Mouse (Mus musculus) kidney, embryonic 16.5 days (tissue): ENCODE measurements around the gene Slc1a5. TPM values are rescaled to one million over a fixed set of nuclear protein-coding genes. Genes with fewer than 3 reads are reported as not detected.

Experiments
- ATAC-seq: fragments of 200-750 bp; cut with Nextera tagmentation; 2 replicates; pipeline ENCODE4 v1.8.0; 2017; ENCODE audit warnings: moderate TSS enrichment; ENCODE audit not compliant: low FRiP score, low TSS enrichment
- H3K27ac ChIP-seq: fragments of 300-500 bp; sonication (generic); 2 replicates; pipeline ENCODE4 v1.5.1; 2014; ENCODE audit warnings: low read length
- H3K27me3 ChIP-seq: fragments of 300-500 bp; sonication (generic); 2 replicates; pipeline ENCODE4 v1.6.1; 2014; ENCODE audit warnings: low read length, control low read depth, mixed read lengths; ENCODE audit not compliant: insufficient read depth
- H3K36me3 ChIP-seq: fragments of 300-500 bp; sonication (generic); 2 replicates; pipeline ENCODE4 v1.6.1; 2014; ENCODE audit warnings: low read length, control low read depth, mixed read lengths; ENCODE audit not compliant: insufficient read depth
- H3K4me1 ChIP-seq: fragments of 300-500 bp; sonication (generic); 2 replicates; pipeline ENCODE4 v1.6.1; 2014; ENCODE audit warnings: low read length, control low read depth, mixed read lengths; ENCODE audit not compliant: insufficient read depth
- H3K4me2 ChIP-seq: fragments of 300-500 bp; sonication (generic); replicated peaks from 2 replicates; pipeline ENCODE4 v1.6.1; 2014; ENCODE audit warnings: low read depth, low read length
- H3K4me3 ChIP-seq: fragments of 300-500 bp; sonication (generic); 2 replicates; pipeline ENCODE4 v1.5.1; 2014; ENCODE audit warnings: mild to moderate bottlenecking, low read length
- H3K9ac ChIP-seq: fragments of 300-500 bp; sonication (generic); replicated peaks from 2 replicates; pipeline ENCODE4 v1.6.1; 2014; ENCODE audit warnings: low read length
- H3K9me3 ChIP-seq: fragments of 300-500 bp; sonication (generic); 2 replicates; pipeline ENCODE4 v1.6.1; 2016; ENCODE audit warnings: low read length, control low read depth
- WGBS: fragments of 180-500 bp; shearing (Covaris S2); extraction: QIAGEN DNeasy Blood & Tissue Kit; methylation state at CpG from one replicate; pipeline ENCODE4 v1.1.7; 2014; 5-methylcytosine and 5-hydroxymethylcytosine counted together
- polyA plus RNA-seq: library from polyadenylated mRNA; unstranded; fragments of >200 nt; fragmentation: Nextera tagmentation; extraction: Ambion mirVana; gene quantifications from 2 replicates; pipeline ENCODE4 v1.2.1, GENCODE M21; 2015

Slc1a5 gene
- polyA plus RNA-seq, 1 experiment from 2014 or later: 51.0 TPM

GRCm38 (mm10) chr7:16826571-16826970 is 45.4 kb downstream of the Slc1a5 start:
- Histone ChIP-seq H3K27ac (no peak overlapping the region), H3K27me3 (no peaks in the 10 kb centered on the region), H3K4me1 (no peaks in the 10 kb centered on the region), H3K4me2 (no peak overlapping the region), H3K9me3 (no peaks in the 10 kb centered on the region), H3K4me3 (no peak overlapping the region), H3K36me3 (peaks cover 74% of the 10 kb centered on the region), H3K9ac (no peak overlapping the region)
- no peak for ATAC-seq
- 79% methylated on average over 5 of the region's 5 CpGs for WGBS

GRCm38 (mm10) chr7:16827274-16827673 is 46.1 kb downstream of the Slc1a5 start:
- Histone ChIP-seq H3K27ac (no peak overlapping the region), H3K4me1 (no peaks in the 10 kb centered on the region), H3K36me3 (peaks cover 80% of the 10 kb centered on the region), H3K4me2 (no peak overlapping the region), H3K9me3 (no peaks in the 10 kb centered on the region), H3K4me3 (no peak overlapping the region), H3K27me3 (no peaks in the 10 kb centered on the region), H3K9ac (0 out of 2 replicates have a peak overlapping the region, but pooled peaks have one; percentile 19)
- WGBS: 76% methylated on average over 4 of the region's 4 CpGs
- ATAC-seq: no peak

DNA sequence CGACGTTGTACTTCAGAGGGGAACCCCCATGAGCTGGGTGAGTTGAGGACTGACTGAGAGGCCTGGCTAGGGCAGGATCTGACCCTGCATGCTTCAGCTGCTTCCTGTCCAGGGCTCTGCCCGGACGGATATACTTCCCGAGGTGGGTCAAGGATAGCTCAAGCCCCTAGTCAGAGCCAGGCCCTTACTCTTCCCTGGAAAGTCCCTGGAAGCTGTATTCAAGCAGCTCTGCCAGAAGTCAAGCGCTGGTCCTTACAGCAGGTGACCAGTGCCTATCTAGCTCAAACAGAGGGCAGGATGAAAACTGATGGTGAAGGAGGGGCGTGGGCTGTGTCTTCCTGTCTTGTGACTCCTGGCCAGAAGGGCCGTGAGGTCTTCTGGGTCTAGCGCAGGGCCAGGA is 49.3 kb downstream of the Slc1a5 start:
- H3K27ac ChIP-seq: no peak overlapping the region
- H3K4me1 ChIP-seq: no peaks in the 10 kb centered on the region
- H3K9ac ChIP-seq: no peak overlapping the region
- no peaks in the 10 kb centered on the region for H3K27me3 ChIP-seq
- ATAC-seq: no peak
- H3K4me2 ChIP-seq: no peak overlapping the region
- 76% methylated on average over 9 of the region's 9 CpGs for WGBS
- peaks cover 82% of the 10 kb centered on the region for H3K36me3 ChIP-seq
- no peaks in the 10 kb centered on the region for H3K9me3 ChIP-seq
- H3K4me3 ChIP-seq: no peak overlapping the region

DNA sequence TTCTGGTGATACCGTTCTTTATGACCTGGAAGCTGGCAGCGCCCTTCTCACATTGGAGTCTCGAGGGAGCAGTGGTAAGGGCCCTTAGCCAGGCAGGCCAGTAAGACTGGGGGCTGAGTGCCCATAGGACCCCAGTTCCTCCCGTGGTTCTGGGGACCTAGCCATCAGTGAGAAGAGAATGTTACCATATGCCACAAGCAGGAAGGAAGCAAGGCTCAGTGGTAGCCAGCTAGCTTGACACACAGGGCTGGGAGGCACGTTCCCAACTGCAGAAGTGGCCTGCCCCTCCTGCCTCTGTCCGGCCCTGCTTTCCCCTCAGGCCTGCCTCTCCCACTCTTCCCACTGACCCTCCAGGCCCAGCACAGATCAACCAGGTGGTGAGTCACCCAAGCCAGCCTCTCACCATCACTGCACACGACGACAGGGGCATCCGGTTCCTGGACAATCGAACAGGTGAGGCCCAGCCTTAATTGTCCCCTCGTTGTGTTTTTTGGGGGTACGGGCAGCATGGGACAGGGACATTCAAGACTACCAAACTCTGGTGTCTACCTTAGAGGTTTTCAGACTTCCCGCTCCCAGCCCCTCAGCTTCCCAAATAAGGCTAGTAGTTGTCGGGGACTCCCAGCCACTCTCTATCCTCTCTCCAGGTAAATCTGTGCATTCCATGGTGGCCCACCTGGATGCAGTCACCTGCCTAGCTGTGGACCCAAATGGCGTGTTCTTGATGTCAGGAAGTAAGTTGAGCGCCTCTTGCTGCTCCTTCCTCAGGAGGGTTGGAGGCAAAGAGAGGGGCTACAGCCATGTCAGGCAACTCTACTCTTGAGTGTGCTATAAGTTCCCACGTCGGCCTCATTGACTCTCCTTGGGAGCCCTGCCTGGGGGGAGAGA is 57.0 kb downstream of the Slc1a5 start:
- H3K4me1 ChIP-seq: peaks cover 10% of the 10 kb centered on the region; the same call in 1 of the 2 replicates
- no peak overlapping the region for H3K4me2 ChIP-seq
- H3K27ac ChIP-seq: no peak overlapping the region
- no peak overlapping the region for H3K4me3 ChIP-seq
- WGBS: 89% methylated on average over 18 of the region's 18 CpGs
- H3K9ac ChIP-seq: no peak overlapping the region
- no peak for ATAC-seq
- peaks cover 45% of the 10 kb centered on the region for H3K36me3 ChIP-seq
- H3K9me3 ChIP-seq: no peaks in the 10 kb centered on the region
- no peaks in the 10 kb centered on the region for H3K27me3 ChIP-seq

DNA sequence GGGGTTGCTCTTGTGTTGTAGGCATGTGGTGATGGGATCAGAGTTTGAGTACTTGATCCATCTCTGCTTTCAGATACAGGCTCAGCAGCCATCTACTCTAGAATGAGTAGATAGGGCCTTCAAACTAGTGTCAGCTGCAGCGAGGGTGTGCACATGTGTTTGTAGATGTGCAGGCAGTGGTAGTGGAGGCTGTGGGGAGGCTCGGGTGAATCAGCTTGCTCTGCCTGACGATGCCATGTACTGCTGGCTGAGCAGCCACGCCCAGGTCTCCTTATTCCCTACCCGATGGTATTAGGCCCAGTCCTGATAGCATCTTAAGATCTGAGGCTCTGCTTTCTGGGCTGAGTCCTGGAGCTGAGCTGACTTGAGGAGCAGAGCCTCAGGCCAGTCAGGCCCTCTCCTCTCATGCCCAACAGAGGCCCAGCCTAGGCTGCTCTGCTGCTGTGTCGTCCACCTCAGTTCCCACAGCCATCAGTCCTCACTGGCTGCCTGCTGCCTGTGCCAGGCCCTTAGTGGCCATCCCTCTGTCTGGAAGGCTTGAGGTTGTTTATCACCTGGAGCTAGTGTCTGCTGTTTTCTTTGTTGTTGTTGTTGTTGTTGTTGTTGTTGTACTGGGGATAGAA is 57.8 kb downstream of the Slc1a5 start:
- no peaks in the 10 kb centered on the region for H3K27me3 ChIP-seq
- no peak overlapping the region for H3K4me3 ChIP-seq
- peaks cover 18% of the 10 kb centered on the region for H3K4me1 ChIP-seq
- no peak overlapping the region for H3K9ac ChIP-seq
- ATAC-seq: no peak
- H3K4me2 ChIP-seq: no peak overlapping the region
- no peaks in the 10 kb centered on the region for H3K9me3 ChIP-seq
- peaks cover 43% of the 10 kb centered on the region for H3K36me3 ChIP-seq
- H3K27ac ChIP-seq: no peak overlapping the region
- 81% methylated on average over 6 of the region's 6 CpGs for WGBS

- Histone ChIP-seq H3K36me3 (peaks cover 40% of the 10 kb centered on the region), H3K4me2 (no peak overlapping the region), H3K4me1 (peaks cover 24% of the 10 kb centered on the region), H3K4me3 (no peak overlapping the region), H3K9me3 (no peaks in the 10 kb centered on the region), H3K9ac (no peak overlapping the region), H3K27me3 (no peaks in the 10 kb centered on the region), H3K27ac (no peak overlapping the region)
- 89% methylated on average over 12 of the region's 12 CpGs for WGBS
- no peak for ATAC-seq
These were observed 58.4 kb downstream of the Slc1a5 start for GRCm38 (mm10) chr7:16839427-16840108.

- H3K9me3 ChIP-seq: no peaks in the 10 kb centered on the region
- no peak overlapping the region for H3K9ac ChIP-seq
- no peak overlapping the region for H3K4me3 ChIP-seq
- no peak overlapping the region for H3K4me2 ChIP-seq
- no peak overlapping the region for H3K27ac ChIP-seq
- H3K36me3 ChIP-seq: peaks cover 35% of the 10 kb centered on the region
- no peak for ATAC-seq
- 87% methylated on average over 2 of the region's 2 CpGs for WGBS
- no peaks in the 10 kb centered on the region for H3K27me3 ChIP-seq
- H3K4me1 ChIP-seq: peaks cover 29% of the 10 kb centered on the region
These were observed 59.0 kb downstream of the Slc1a5 start for GRCm38 (mm10) chr7:16840109-16840491.

GRCm38 (mm10) chr7:16841078-16841477 is 59.9 kb downstream of the Slc1a5 start:
- Histone ChIP-seq H3K9me3 (no peaks in the 10 kb centered on the region), H3K9ac (no peak overlapping the region), H3K4me3 (no peak overlapping the region), H3K4me2 (no peak overlapping the region), H3K36me3 (peaks cover 34% of the 10 kb centered on the region), H3K27me3 (no peaks in the 10 kb centered on the region), H3K27ac (peak overlapping the region; percentile 2; the same call in 1 of the 2 replicates), H3K4me1 (peaks cover 37% of the 10 kb centered on the region)
- no peak for ATAC-seq
- whole genome bisulfite sequencing: 68% methylated on average over 4 of the region's 4 CpGs

GRCm38 (mm10) chr7:16841561-16842560 is 60.7 kb downstream of the Slc1a5 start:
- Histone ChIP-seq H3K9ac (peak overlapping the region; percentile 42; the same call in 1 of the 2 replicates), H3K4me3 (peak overlapping the region; percentile 71)
- no peak for ATAC-seq

More at GRCm38 (mm10) chr7:16841561-16842560, 60.7 kb downstream of the Slc1a5 start:
- Histone ChIP-seq H3K27ac (peak overlapping the region; percentile 85), H3K27me3 (no peaks in the 10 kb centered on the region), H3K4me1 (peaks cover 37% of the 10 kb centered on the region), H3K36me3 (peaks cover 34% of the 10 kb centered on the region), H3K9me3 (no peaks in the 10 kb centered on the region), H3K4me2 (peak overlapping the region; percentile 98)
- 37% methylated on average over 11 of the region's 11 CpGs for WGBS
